Mouse (Mus musculus) neural tube, embryonic 15.5 days (tissue): ENCODE data around the gene Frem1. TPM values are rescaled to one million over a fixed set of nuclear protein-coding genes. Genes with fewer than 3 reads are reported as not detected.

ENCODE experiments used
- ATAC-seq: fragments of 200-750 bp; cut with Nextera tagmentation; 2 replicates; pipeline ENCODE4 v1.8.0; 2017; ENCODE audit warnings: mild to moderate bottlenecking, moderate TSS enrichment, moderate library complexity; ENCODE audit not compliant: low FRiP score
- H3K27ac ChIP-seq: fragments of 300-500 bp; sonication (generic); replicated peaks from 2 replicates; pipeline ENCODE4 v1.5.1; 2015; ENCODE audit warnings: mild to moderate bottlenecking, inconsistent platforms
- H3K27me3 ChIP-seq: fragments of 300-500 bp; sonication (generic); replicated peaks from 2 replicates; pipeline ENCODE4 v1.6.1; 2015; ENCODE audit warnings: inconsistent platforms
- H3K36me3 ChIP-seq: fragments of 300-500 bp; sonication (generic); 2 replicates; pipeline ENCODE4 v1.6.1; 2015; ENCODE audit warnings: inconsistent platforms
- H3K4me1 ChIP-seq: fragments of 300-500 bp; sonication (generic); 2 replicates; pipeline ENCODE4 v1.6.1; 2015; ENCODE audit warnings: inconsistent platforms
- H3K4me2 ChIP-seq: fragments of 300-500 bp; sonication (generic); 2 replicates; pipeline ENCODE4 v1.6.1; 2015; ENCODE audit warnings: inconsistent platforms, mild to moderate bottlenecking, moderate library complexity
- H3K4me3 ChIP-seq: fragments of 300-500 bp; sonication (generic); replicated peaks from 2 replicates; pipeline ENCODE4 v1.5.1; 2015; ENCODE audit warnings: mild to moderate bottlenecking, inconsistent platforms
- H3K9ac ChIP-seq: fragments of 300-500 bp; sonication (generic); replicated peaks from 2 replicates; pipeline ENCODE4 v1.6.1; 2015; ENCODE audit warnings: mild to moderate bottlenecking, inconsistent platforms
- H3K9me3 ChIP-seq: fragments of 300-500 bp; sonication (generic); replicated peaks from 2 replicates; pipeline ENCODE4 v1.6.1; 2016; ENCODE audit warnings: inconsistent platforms
- WGBS: fragments of 180-500 bp; shearing (Covaris S2); methylation state at CpG from one replicate; pipeline ENCODE4 v1.1.7; 2015; ENCODE audit warnings: mixed read lengths; 5-methylcytosine and 5-hydroxymethylcytosine counted together
- polyA plus RNA-seq: library from polyadenylated mRNA; unstranded; fragments of >200 nt; fragmentation: Nextera tagmentation; extraction: Ambion mirVana; gene quantifications from 2 replicates; pipeline ENCODE4 v1.2.1, GENCODE M21; 2015

The Frem1 gene
- polyA plus RNA-seq, 1 experiment from 2014 or later: 1.4 TPM

GRCm38 (mm10) chr4:83020759-83021555 is 31.2 kb downstream of the Frem1 start:
- Histone ChIP-seq H3K4me1 (peaks cover 14% of the 10 kb centered on the region), H3K4me3 (no peak overlapping the region), H3K27me3 (no peaks in the 10 kb centered on the region), H3K9me3 (no peaks in the 10 kb centered on the region), H3K36me3 (no peaks in the 10 kb centered on the region), H3K4me2 (no peak overlapping the region), H3K9ac (no peak overlapping the region), H3K27ac (no peak overlapping the region)
- ATAC-seq: no peak; the same call in 1 of the 2 replicates
- WGBS: 37% methylated on average over 15 of the region's 15 CpGs

- H3K27me3 ChIP-seq: no peaks in the 10 kb centered on the region
- H3K4me3 ChIP-seq: no peak overlapping the region
- WGBS: 34% methylated on average over 8 of the region's 8 CpGs
- H3K36me3 ChIP-seq: no peaks in the 10 kb centered on the region
- H3K27ac ChIP-seq: no peak overlapping the region
- peak; percentile 68 for ATAC-seq
- H3K9ac ChIP-seq: no peak overlapping the region
- no peak overlapping the region for H3K4me2 ChIP-seq
- peaks cover 14% of the 10 kb centered on the region for H3K4me1 ChIP-seq
- H3K9me3 ChIP-seq: no peaks in the 10 kb centered on the region
Observed at GRCm38 (mm10) chr4:83018111-83019105, 33.7 kb downstream of the Frem1 start.

- no peaks in the 10 kb centered on the region for H3K27me3 ChIP-seq
- peaks cover 3% of the 10 kb centered on the region; the same call in 1 of the 2 replicates for H3K4me1 ChIP-seq
- no peak overlapping the region for H3K4me2 ChIP-seq
- H3K4me3 ChIP-seq: no peak overlapping the region
- H3K9ac ChIP-seq: no peak overlapping the region
- H3K27ac ChIP-seq: no peak overlapping the region
- 66% methylated on average over 2 of the region's 2 CpGs for WGBS
- no peak for ATAC-seq
- H3K36me3 ChIP-seq: no peaks in the 10 kb centered on the region
- no peaks in the 10 kb centered on the region for H3K9me3 ChIP-seq
Observed at GRCm38 (mm10) chr4:83014538-83014937, 37.6 kb downstream of the Frem1 start.

- ATAC-seq: no peak
- Histone ChIP-seq H3K27me3 (no peaks in the 10 kb centered on the region), H3K4me1 (no peaks in the 10 kb centered on the region), H3K27ac (no peak overlapping the region), H3K9me3 (no peaks in the 10 kb centered on the region), H3K9ac (no peak overlapping the region), H3K4me2 (no peak overlapping the region), H3K4me3 (no peak overlapping the region), H3K36me3 (no peaks in the 10 kb centered on the region)
- WGBS: 83% methylated on average over 5 of the region's 5 CpGs
Observed at GRCm38 (mm10) chr4:83004086-83004485, 48.1 kb downstream of the Frem1 start.

- no peak overlapping the region for H3K4me2 ChIP-seq
- no peak overlapping the region for H3K4me3 ChIP-seq
- H3K27me3 ChIP-seq: no peaks in the 10 kb centered on the region
- ATAC-seq: no peak
- H3K36me3 ChIP-seq: no peaks in the 10 kb centered on the region
- no peak overlapping the region for H3K9ac ChIP-seq
- H3K27ac ChIP-seq: no peak overlapping the region
- no peaks in the 10 kb centered on the region for H3K9me3 ChIP-seq
- H3K4me1 ChIP-seq: no peaks in the 10 kb centered on the region
- WGBS: 86% methylated on average over 3 of the region's 3 CpGs
Observed at GRCm38 (mm10) chr4:82992042-82992441, 60.1 kb downstream of the Frem1 start.

- Histone ChIP-seq H3K9me3 (no peaks in the 10 kb centered on the region), H3K9ac (no peak overlapping the region), H3K27me3 (no peaks in the 10 kb centered on the region), H3K4me2 (no peak overlapping the region), H3K36me3 (no peaks in the 10 kb centered on the region), H3K4me1 (no peaks in the 10 kb centered on the region), H3K4me3 (no peak overlapping the region), H3K27ac (no peak overlapping the region)
- ATAC-seq: no peak
- 66% methylated on average over 7 of the region's 7 CpGs for WGBS
Observed at GRCm38 (mm10) chr4:82990973-82991695, 61.0 kb downstream of the Frem1 start.

- Histone ChIP-seq H3K4me2 (no peak overlapping the region), H3K4me3 (no peak overlapping the region), H3K4me1 (peaks cover 9% of the 10 kb centered on the region), H3K36me3 (no peaks in the 10 kb centered on the region), H3K9me3 (no peaks in the 10 kb centered on the region), H3K27me3 (no peaks in the 10 kb centered on the region), H3K9ac (no peak overlapping the region), H3K27ac (peak overlapping the region; percentile 45)
- no peak for ATAC-seq
- WGBS: 70% methylated on average over 4 of the region's 4 CpGs
Observed at GRCm38 (mm10) chr4:82972381-82972780, 79.8 kb downstream of the Frem1 start.

GRCm38 (mm10) chr4:82970901-82971648 is 81.1 kb downstream of the Frem1 start:
- 48% methylated on average over 12 of the region's 12 CpGs for WGBS
- Histone ChIP-seq H3K4me1 (peaks cover 9% of the 10 kb centered on the region), H3K4me3 (no peak overlapping the region), H3K27ac (peak overlapping the region; percentile 56; the same call in 1 of the 2 replicates), H3K4me2 (no peak overlapping the region), H3K9ac (no peak overlapping the region), H3K36me3 (no peaks in the 10 kb centered on the region), H3K9me3 (no peaks in the 10 kb centered on the region), H3K27me3 (no peaks in the 10 kb centered on the region)
- ATAC-seq: peak; percentile 55; the same call in 1 of the 2 replicates

GRCm38 (mm10) chr4:82961024-82961423 is 91.1 kb downstream of the Frem1 start:
- Histone ChIP-seq H3K4me1 (peaks cover 6% of the 10 kb centered on the region; the same call in 1 of the 2 replicates), H3K4me2 (no peak overlapping the region), H3K27ac (no peak overlapping the region), H3K27me3 (no peaks in the 10 kb centered on the region), H3K9me3 (no peaks in the 10 kb centered on the region), H3K4me3 (no peak overlapping the region), H3K36me3 (no peaks in the 10 kb centered on the region), H3K9ac (no peak overlapping the region)
- WGBS: 76% methylated on average over 1 of the region's 1 CpGs
- ATAC-seq: no peak

GRCm38 (mm10) chr4:82957827-82958538 is 94.2 kb downstream of the Frem1 start:
- H3K4me3 ChIP-seq: no peak overlapping the region

More at GRCm38 (mm10) chr4:82957827-82958538, 94.2 kb downstream of the Frem1 start:
- Histone ChIP-seq H3K9me3 (no peaks in the 10 kb centered on the region), H3K4me2 (no peak overlapping the region), H3K4me1 (peaks cover 6% of the 10 kb centered on the region; the same call in 1 of the 2 replicates), H3K9ac (no peak overlapping the region), H3K36me3 (no peaks in the 10 kb centered on the region), H3K27ac (peak overlapping the region; percentile 24; the same call in 1 of the 2 replicates), H3K27me3 (no peaks in the 10 kb centered on the region)
- ATAC-seq: peak; percentile 57
- 49% methylated on average over 14 of the region's 14 CpGs for WGBS
